Mouse (Mus musculus) CD4-positive helper T cell, adult 2 months (primary cell): ENCODE data around the gene Gm31371.
"Not testable (repeated sequence)": the region's sequence is repeated elsewhere in the genome, so short reads cannot be mapped to it uniquely, and the experiment has no call there.

Source experiments
- DNase-seq: peaks from one replicate; pipeline ENCODE4 v3.0.0-alpha.2; 2012; ENCODE audit warnings: low read depth, missing footprints, low spot score

The Gm31371 gene

DNA sequence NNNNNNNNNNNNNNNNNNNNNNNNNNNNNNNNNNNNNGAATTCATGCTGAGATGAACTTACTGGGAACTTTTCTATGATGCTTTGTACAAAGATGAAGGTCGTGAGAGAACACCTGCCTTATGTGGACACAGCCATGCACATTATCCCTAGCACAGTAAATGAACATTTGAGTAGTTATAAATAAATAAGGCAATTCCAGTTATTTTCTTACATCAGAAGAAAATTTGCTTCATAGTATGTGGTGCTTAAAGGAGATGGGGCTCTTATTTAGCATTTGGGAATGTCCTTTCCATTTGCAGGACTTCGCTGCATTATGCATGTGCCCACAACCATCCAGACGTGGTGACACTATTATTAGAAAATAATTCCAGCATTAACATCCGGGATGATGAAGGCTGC is at the start of gene Gm31371:
Gene Gm31371 (plus strand): TSS at position 301 of the 400 bp plus-strand sequence.
- not testable (repeated sequence) for DNase-seq

DNA sequence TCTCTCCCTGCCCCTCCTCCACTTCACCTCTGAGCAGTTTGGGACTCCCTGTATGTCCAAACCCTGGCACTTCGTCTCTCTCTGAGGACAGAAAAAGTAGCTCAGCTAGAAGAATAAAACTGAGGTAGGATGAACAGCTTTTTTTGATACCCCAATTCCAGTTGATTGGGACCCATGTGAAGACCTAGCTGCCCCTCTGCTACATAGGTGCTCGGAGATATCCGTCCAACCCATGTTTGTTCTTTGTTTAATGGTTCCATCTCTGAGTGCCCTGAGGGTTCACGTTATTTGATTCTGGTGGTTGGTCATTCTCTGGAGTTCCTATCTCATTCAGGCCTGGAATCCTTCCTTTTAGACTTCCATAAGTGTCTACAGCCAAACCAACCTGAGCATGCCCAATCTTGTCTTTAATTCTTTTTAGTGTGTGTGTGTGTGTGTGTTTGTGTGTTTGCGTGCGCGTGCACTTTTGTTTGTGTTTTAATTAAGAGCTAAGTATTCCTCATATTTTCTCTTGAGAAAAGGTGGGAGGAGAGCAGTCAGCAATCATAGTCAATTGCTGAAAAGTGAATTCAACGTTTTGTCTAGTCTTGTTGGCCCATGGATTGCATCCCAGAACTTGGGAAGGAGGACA is 3.3 kb downstream of the Gm31371 start:
- not testable (repeated sequence) for DNase-seq

DNA sequence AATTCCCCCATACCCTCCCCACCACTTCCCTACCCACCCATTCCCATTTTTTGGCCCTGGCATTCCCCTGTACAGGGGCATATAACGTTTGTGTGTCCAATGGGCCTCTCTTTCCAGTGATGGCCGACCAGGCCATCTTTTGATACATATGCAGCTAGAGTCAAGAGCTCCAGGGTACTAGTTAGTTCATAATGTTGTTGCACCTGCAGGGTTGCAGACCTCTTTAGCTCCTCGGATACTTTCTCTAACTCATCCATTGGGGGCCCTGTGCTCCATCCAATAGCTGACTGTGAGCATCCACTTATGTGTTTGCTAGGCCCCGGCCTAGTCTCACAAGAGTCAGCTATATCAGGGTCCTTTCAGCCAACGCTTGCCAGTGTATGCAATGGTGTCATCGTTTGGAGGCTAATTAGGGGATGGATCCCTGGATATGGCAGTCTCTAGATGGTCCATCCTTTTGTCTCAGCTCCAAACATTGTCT is 5.7 kb downstream of the Gm31371 start:
- not testable (repeated sequence) for DNase-seq

DNA sequence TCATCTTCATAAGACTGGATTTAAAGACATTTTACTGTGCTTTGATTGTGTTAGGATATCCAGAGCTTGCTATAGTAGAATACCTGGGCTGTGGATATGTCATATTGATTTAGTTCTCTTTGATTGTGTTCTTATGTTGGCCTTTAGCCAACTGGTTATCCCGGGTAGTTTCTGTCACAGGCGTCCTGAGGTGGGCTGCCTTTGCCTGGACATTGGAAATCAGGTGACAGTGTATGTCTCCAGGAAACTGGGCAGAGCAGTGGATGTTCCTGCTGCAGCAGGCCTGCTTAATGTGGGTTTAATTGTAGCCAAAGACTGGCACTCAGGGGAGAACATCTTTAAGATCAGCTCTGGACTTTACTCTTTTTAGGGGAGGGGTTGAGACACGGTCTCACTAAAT is 15.9 kb downstream of the Gm31371 start:
- not testable (repeated sequence) for DNase-seq

DNA sequence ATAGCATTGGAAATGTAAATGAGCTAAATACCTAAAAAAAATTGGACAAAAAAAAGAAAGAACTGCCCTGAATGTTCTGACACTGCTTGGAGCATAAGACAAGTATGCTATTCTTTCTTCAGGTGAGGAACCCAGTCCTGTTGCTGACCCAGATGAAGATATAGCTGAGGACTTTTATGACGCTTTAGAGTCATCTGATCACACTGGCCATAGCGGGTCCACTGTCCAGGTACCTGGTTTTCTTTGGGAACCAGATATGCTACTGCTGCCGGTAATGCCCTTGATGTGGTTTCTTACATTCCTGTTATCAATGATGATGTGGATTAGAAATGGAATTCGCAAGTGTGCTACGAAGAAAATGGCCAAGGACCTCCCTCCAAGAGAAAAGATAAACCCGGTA is 31.1 kb downstream of the Gm31371 start:
- not testable (repeated sequence) for DNase-seq

DNA sequence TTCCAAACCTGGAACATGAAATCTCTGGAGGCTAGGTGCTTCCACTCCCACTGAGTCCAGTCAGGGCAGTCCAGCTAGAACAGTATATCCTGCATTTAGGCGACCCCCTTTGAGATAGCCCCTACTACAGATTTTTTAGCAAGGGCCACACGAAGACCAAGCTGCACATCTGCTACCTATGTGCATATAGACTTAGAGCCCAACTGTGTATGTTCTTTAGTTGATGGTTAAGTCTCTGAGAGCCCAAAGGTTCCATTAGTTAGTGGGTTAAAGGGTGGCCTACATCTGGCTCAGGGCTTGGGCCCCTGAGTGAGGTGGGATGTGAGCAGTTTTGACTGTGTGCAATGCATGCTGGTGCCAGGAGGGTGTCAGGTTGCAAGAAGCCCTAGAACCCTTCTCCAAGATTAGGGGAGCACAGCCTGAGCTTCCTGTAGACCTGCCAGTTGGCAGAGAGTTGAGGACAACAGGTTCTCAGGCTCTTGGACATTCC is 32.4 kb downstream of the Gm31371 start:
- DNase-seq, result not testable (repeated sequence)

DNA sequence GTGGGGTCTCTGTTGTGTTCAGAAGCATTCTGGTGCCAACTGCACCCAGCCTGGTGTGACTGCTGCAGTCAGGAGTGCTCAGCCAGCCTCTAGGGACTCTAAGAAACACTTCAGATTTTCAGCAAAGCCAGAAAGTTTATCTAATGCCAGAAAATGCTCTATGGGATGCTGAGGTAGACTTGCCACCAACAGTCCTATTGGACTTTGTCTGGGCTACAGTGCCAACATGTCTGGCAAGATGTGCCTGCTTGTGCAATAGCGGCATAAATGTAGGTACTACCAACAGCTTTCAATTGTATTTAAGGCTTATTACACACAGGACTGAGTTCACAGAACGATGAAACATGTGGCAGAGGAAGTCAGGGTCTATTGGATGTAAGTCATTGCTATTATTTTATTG is 57.7 kb downstream of the Gm31371 start:
- DNase-seq, result no peak

DNA sequence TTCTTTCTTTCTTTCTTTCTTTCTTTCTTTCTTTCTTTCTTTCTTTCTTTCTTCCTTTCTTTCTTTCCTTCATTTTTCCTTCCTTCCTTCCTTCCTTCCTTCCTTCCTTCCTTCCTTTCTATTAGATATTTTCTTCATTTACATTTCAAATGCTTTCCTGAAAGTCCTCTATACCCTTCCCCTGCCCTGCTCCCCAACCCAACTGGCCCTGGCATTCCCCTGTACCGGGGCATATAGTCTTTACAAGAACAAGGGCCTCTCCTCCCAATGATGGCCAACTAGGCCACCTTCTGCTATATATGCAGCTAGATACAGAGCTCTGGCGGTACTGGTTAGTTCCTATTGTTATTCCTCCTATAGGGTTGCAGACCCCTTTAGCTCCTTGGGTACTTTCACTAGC is 60.6 kb downstream of the Gm31371 start:
- not testable (repeated sequence) for DNase-seq

DNA sequence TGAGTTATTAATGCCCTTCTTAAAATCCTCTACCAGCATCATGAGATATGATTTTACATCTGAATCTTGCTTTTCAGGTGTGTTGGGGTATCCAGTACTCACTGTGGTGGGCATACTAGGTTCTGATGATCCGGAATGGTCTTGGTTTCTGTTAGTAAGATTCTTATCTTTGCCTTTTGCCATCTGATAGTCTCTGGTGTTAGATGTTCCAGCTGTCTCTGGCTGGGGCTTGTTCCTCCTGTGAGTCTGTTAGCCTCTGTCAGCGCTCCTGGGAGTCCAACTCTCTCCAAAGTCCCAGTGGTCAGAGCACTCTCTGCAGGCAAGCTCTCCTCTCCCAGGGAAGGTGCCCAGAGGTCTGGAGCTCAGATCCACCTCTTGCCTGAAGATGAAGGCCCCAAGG is 65.0 kb downstream of the Gm31371 start:
- DNase-seq, result not testable (repeated sequence)

DNA sequence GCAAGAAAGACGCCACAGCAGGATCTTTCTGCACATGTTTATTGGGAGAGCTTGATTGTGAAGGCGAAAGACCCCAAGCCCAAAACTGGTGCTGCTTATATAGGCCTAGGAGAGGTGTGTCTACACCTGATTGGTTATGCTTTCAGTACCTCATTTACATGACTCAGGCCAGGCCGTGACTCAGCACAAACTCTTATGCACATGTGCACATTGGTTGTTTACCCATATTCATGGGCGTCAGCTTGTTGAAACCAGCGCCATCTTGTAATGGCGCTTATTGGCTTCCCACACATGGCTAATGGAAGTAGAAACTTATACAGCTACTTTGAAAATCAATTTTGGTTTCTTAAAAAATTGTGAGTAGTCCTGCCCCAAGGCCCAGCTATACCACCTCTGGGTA is 72.0 kb downstream of the Gm31371 start:
- DNase-seq, result not testable (repeated sequence)
